Mouse (Mus musculus) spleen, postnatal 4 days (tissue): ENCODE data around the gene Fam184a.
"Not testable (repeated sequence)": the region's sequence is repeated elsewhere in the genome, so short reads cannot be mapped to it uniquely, and the experiment has no call there.

Source experiments
- DNase-seq, 2 experiments: peaks; one replicate each; pipeline ENCODE4 v3.0.0; 2022; ENCODE audit warnings: low spot score in 2 of 2

Gene Fam184a

GRCm38 (mm10) chr10:53688952-53689584 is 61.9 kb downstream of the Fam184a start:
- no peak for DNase-seq

GRCm38 (mm10) chr10:53688533-53688932 is 62.4 kb downstream of the Fam184a start:
- DNase-seq, result no peak

GRCm38 (mm10) chr10:53687888-53688287 is 63.0 kb downstream of the Fam184a start:
- no peak for DNase-seq

DNA sequence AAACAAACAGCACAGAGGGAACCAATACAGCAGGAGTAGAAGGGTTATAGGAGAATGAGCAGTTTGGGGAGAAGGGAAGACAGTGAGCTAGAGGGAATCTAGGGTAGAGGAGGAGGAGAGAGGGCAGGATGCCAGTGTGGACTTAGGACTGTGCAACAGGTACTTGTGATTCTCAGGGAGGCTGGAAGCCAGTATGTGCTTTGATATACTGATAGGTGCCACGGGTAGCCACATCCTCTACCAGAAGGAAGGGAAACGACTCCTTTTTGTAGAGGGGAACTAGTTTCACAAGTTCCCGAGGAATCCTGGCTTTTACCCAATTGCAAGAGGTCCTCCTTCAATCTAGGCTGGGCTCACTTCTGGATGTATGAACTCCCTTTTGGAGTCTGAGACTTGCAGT is 65.1 kb downstream of the Fam184a start:
- no peak for DNase-seq

DNA sequence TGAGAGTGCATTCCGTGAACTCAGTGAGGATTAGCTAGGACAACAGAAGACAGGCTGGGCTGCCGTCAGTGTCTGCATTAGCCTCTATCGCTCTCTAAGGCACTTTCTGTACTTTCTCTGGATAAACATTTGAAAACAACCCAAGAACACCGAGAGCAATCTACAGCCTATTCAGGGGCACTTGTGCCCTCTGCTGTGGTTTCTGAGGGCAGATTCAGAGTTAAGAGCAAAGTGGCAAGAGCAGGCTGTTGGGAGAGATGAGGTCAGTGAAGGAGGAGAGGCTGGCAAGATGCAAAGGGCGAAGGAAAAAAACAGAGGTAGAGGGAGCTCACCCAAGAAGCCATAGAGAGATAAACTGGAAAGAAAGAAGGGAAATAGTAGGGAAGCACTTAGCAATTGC is 67.7 kb downstream of the Fam184a start:
- DNase-seq, result no peak

DNA sequence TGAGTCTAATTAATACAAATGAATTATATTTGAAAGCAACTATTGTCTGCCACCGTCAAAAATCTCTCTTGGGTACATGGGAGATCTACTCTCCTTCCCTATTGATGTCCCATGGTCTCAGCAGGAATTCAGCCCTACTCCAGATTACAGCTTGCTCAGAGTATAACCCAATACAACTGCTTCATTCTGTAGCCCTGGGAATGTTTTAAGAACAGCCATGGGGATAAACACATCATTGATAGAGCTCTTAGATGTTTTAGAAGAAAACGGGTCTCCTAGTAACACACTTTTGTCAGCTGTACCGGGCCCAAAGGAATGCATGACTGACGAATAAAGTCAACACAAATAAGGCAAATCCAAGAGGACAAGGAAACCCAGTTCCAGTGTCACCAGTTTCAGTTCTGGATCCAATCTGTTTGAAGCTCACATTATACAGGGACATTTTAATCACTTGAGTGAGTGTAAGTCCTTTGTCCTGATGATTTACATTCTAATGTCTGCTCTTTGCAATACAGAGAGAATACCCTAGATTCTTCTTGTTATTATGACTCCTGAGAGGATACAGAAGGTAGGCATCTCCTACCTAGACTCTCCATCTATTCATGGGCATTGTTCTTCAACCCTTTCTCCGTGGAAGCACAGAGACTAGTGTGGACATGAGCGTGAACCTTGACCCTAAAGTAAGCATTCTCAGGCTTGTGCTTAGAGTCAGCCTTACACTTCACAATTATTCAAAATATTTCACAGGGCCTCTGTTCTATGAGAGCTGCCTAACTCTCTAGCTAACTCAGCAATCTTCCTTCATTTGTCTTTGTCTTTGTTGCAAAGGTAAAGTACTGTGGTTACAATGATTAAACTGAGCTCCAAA is 71.0 kb downstream of the Fam184a start:
- DNase-seq, result no peak

DNA sequence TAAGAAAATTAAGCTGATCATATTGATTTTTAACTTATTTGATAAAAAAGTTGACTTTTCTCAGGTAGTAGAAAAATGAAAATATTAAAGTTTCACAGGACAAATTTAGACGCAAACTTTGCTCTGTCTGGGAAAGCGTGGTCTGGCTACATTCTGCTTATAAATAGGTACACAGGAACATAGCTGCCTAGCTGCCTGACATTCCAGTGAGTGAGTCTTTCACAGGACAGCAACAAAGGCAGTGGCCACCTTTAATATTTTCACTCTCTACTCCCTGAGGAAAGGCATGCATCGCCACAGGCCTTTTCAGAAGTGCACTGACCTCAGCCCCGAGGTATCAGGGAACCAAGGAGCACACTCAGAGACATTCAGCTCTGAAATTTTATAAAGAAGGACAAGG is 89.1 kb downstream of the Fam184a start:
- DNase-seq, result no peak

- not testable (repeated sequence) for DNase-seq
Observed at GRCm38 (mm10) chr10:53654239-53654638, 96.7 kb downstream of the Fam184a start.

- no peak for DNase-seq
Observed at GRCm38 (mm10) chr10:53650683-53651082, 100.2 kb downstream of the Fam184a start.

GRCm38 (mm10) chr10:53641507-53641906 is 109.4 kb downstream of the Fam184a start:
- DNase-seq, result no peak

GRCm38 (mm10) chr10:53635246-53635971 is 115.5 kb downstream of the Fam184a start:
- DNase-seq, result no peak

DNA sequence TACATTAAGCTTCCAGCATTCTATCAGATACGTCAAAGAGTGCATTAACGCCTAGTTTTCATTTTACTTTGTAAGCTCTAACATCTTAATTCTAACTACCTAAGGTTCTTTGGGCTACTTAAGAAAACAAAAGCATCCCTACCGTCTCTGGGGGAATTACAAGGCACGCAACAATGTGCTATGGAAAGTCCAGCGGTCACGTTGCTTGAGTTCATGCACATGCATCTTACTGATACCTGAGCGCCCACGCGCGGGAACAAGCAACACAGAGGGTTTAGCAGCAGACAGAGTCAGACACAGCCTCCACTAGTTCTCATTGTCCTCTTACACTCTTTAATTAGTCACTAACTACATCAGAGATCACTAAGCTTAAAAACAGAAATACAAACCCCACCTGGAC is 116.8 kb downstream of the Fam184a start:
- DNase-seq, result no peak

DNA sequence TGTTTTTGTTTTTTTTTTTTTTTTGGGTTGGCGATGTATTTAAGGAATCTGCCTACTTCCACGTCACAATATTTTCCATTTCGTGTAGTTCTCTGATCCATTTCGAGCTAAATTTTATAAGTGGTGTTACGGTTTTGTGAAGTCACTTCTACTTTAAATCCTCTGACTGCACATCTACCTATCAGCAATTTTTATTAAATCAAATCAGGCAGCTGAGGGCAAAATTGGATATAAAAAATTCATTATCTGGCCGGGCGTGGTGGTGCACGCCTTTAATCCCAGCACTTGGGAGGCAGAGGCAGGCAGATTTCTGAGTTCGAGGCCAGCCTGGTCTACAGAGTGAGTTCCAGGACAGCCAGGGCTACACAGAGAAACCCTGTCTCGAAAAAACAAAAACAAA is 120.6 kb downstream of the Fam184a start, which contains the start of gene Mcm9:
Mcm9 (minus strand) TSS at position 101 of the 400 bp plus-strand sequence.
- DNase-seq, result not testable (repeated sequence)

- DNase-seq, result peak; percentile 95 to 96
Observed at GRCm38 (mm10) chr10:53629918-53630250, 121.0 kb downstream of the Fam184a start.

DNA sequence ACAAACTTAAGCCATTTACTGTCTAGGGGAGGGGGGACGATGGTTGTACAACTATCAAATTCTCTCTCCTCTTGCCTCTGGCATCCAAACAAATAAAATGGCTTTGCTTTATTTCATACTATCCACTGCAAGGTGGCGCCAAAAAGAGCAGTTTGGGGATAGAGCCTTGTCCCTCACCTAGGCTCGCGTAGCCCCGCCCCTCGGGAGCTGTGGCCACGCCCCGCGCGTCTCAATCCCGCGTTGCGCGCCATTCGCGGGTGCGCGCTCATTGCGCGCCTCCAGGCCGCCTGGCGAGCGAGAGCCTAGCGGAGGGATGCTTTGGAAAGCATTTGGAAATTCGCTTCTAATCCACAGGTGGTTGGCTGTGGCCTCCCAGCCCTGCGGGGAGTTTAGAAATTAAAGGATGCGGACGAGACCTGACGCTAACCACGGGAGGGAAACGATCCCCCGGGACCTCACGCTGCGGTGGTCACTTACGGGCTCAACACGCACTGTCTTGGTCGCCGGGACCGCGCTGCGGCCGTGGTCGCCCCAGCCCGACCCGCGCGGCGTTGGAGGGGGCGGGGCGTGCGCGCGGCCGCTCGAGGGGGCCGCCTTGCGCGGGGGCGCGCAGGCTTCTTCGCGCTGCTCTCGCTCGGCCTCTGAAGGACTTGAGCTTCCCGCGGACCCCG is 121.5 kb downstream of the Fam184a start:
- DNase-seq, result peak; percentile 96 to 97

DNA sequence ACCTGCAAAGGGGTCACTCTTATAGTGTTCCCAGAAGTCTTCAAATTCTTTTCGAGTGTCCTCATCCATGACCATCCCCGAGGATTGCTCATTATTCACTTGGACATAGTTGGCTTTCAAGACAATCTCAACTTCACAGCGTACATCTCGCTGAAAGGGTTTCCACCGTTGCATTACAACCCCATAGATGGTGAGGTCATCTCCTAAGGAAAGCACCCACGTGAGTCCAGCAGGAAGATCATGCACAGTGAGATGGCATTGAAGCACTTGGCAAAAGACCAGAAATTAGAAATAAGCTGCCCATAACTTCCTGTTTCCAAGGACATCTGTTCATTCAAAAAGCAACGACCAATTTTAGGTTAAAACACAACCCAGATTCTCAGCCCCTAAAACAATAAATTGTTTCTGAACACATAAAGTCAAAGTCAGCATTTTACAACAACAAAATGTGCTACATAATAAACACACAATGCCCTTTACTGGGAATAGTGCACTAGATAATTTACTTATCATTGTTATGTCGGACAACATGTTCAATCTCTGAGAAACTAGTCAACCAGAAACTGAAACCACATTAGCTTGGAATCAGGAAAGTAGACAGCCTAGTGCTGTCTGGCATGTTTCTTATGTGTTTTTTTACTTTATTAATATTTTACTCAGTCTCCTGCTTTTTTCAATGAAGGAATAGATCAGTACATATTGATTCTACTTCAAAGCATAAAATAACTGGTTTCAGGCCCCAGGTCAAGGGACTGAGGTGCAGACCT is 134.9 kb downstream of the Fam184a start:
- DNase-seq, result no peak

DNA sequence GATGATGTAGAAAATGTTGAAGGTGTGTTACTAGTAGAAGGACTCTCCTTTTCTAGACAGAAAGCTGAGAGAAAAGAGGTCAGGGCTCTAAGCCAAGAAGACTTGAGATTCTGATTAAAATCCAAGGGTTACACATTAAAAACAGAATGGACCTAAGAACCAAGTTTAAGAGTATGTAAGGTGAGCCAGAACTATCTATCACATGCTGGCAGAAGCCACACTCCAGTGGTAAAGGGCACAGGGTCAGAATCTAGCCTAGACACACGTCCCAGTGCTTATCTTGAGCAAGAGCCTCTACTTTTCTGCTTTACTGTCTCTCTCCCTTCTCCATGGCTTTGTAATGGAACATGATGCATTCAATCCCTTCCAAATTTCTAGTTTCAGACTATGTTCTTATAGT is 137.0 kb downstream of the Fam184a start:
- no peak for DNase-seq

DNA sequence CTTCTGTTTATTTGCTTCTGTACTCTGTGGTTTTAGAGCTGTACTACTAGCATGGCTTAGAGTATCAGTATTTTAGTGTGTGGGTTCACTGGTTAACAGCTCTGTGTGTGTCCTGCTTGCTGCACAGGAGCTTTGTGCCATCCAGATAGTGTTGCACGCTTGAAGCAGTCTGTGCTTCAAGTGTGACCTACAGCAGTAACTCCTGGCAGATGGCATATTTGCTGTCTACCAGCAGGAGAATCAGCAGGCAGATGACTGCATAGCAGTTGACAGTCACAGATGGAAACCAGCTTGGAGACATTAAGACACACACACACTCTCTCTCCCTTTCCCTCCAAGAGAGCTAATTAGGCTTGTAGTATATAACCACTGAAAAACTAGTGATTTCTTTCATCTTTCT is 138.8 kb downstream of the Fam184a start:
- DNase-seq, result no peak

GRCm38 (mm10) chr10:53608274-53608673 is 142.6 kb downstream of the Fam184a start:
- DNase-seq, result no peak

DNA sequence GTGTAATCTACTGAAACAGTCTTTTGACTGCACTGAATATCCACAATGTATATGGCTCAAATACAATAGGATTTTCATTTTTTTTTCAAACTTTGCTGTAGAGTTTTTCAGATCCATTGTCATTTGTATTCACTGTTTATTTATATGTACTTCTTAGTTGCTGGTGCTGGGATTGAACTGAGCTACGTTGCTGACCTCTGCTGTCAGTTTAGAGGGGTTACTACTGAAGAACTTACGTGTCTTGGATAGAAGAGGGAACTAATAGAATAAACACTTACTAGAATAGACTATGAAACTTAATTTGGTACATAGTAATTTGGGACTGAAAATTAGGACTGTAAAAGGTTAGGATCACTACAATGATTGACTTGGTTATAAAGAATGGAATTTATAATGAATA is 145.6 kb downstream of the Fam184a start:
- no peak for DNase-seq

GRCm38 (mm10) chr10:53598821-53599220 is 152.1 kb downstream of the Fam184a start:
- DNase-seq, result no peak
